Mouse (Mus musculus): Measurements from ENCODE around the gene Armh2. TPM values are rescaled to one million over a fixed set of nuclear protein-coding genes. Genes with fewer than 3 reads are reported as not detected.

The Armh2 gene
- polyA plus RNA-seq, 1 experiment, result not detected

GRCm38 (mm10) chr13:24776146-24776844, 35.3 kb downstream of the Armh2 start:
- Histone ChIP-seq H3K27me3 (replicated peaks) (peaks cover 13% of the 10 kb centered on the region), H3K9me3 (no peaks in the 10 kb centered on the region), H3K4me1 (peaks cover 27% of the 10 kb centered on the region), H3K4me3 (replicated peaks) (peak overlapping the region; percentile 46), H3K36me3 (replicated peaks; ENCODE audit: low read length) (no peaks in the 10 kb centered on the region)
- TF ChIP-seq FLI1 (IDR thresholded peaks at IDR 0.05; ENCODE audit: low read length) (no peak), GATA1 (IDR thresholded peaks at IDR 0.05; ENCODE audit: borderline replicate concordance, low read length) (no peak)

GRCm38 (mm10) chr13:24778026-24778425, 37.0 kb downstream of the Armh2 start:
- Histone ChIP-seq H3K4me3 (replicated peaks) (no peak overlapping the region), H3K9me3 (no peaks in the 10 kb centered on the region), H3K36me3 (replicated peaks; ENCODE audit: low read length) (no peaks in the 10 kb centered on the region), H3K27me3 (replicated peaks) (peaks cover 20% of the 10 kb centered on the region), H3K4me1 (peaks cover 31% of the 10 kb centered on the region)
- TF ChIP-seq GATA1 (IDR thresholded peaks at IDR 0.05; ENCODE audit: borderline replicate concordance, low read length), result no peak
- no peak for TF ChIP-seq FLI1 (IDR thresholded peaks at IDR 0.05; ENCODE audit: low read length)

- Histone ChIP-seq H3K4me1 (peaks cover 31% of the 10 kb centered on the region), H3K4me3 (replicated peaks) (no peak overlapping the region), H3K9me3 (no peaks in the 10 kb centered on the region), H3K27me3 (replicated peaks) (peaks cover 21% of the 10 kb centered on the region), H3K36me3 (replicated peaks; ENCODE audit: low read length) (no peaks in the 10 kb centered on the region)
- TF ChIP-seq GATA1 (IDR thresholded peaks at IDR 0.05; ENCODE audit: borderline replicate concordance, low read length) (no peak), FLI1 (IDR thresholded peaks at IDR 0.05; ENCODE audit: low read length) (no peak)
Measured at GRCm38 (mm10) chr13:24778706-24779380, 37.8 kb downstream of the Armh2 start.

GRCm38 (mm10) chr13:24781916-24782315, 40.9 kb downstream of the Armh2 start:
- Histone ChIP-seq H3K4me3 (replicated peaks) (no peak overlapping the region), H3K36me3 (replicated peaks; ENCODE audit: low read length) (no peaks in the 10 kb centered on the region), H3K4me1 (peaks cover 32% of the 10 kb centered on the region), H3K27me3 (replicated peaks) (peaks cover 40% of the 10 kb centered on the region), H3K9me3 (peaks cover 4% of the 10 kb centered on the region; the same call in 1 of the 2 replicates)
- TF ChIP-seq GATA1 (IDR thresholded peaks at IDR 0.05; ENCODE audit: borderline replicate concordance, low read length) (no peak), FLI1 (IDR thresholded peaks at IDR 0.05; ENCODE audit: low read length) (no peak)

- TF ChIP-seq FLI1 (IDR thresholded peaks at IDR 0.05; ENCODE audit: low read length) (no peak), GATA1 (IDR thresholded peaks at IDR 0.05; ENCODE audit: borderline replicate concordance, low read length) (no peak)
- Histone ChIP-seq H3K4me3 (replicated peaks) (peak overlapping the region; percentile 16), H3K27me3 (replicated peaks) (peaks cover 29% of the 10 kb centered on the region), H3K36me3 (replicated peaks; ENCODE audit: low read length) (no peaks in the 10 kb centered on the region), H3K4me1 (peaks cover 11% of the 10 kb centered on the region), H3K9me3 (peaks cover 4% of the 10 kb centered on the region; the same call in 1 of the 2 replicates)
Measured at GRCm38 (mm10) chr13:24786014-24786490, 45.0 kb downstream of the Armh2 start.

- TF ChIP-seq FLI1 (IDR thresholded peaks at IDR 0.05; ENCODE audit: low read length) (no peak), GATA1 (IDR thresholded peaks at IDR 0.05; ENCODE audit: borderline replicate concordance, low read length) (no peak)
- H3K4me1 ChIP-seq, result peaks cover 18% of the 10 kb centered on the region
- peaks cover 21% of the 10 kb centered on the region for H3K27me3 ChIP-seq (replicated peaks)
Measured at GRCm38 (mm10) chr13:24787477-24787876, 46.4 kb downstream of the Armh2 start.

GRCm38 (mm10) chr13:24791349-24791748, 50.3 kb downstream of the Armh2 start:
- H3K36me3 ChIP-seq (replicated peaks; ENCODE audit: low read length), result no peaks in the 10 kb centered on the region
- H3K4me3 ChIP-seq (replicated peaks), result peak overlapping the region; percentile 46
- no peak for TF ChIP-seq FLI1 (IDR thresholded peaks at IDR 0.05; ENCODE audit: low read length)
- no peak for TF ChIP-seq GATA1 (IDR thresholded peaks at IDR 0.05; ENCODE audit: borderline replicate concordance, low read length)
- H3K27me3 ChIP-seq (replicated peaks), result peaks cover 6% of the 10 kb centered on the region
- H3K4me1 ChIP-seq, result peaks cover 22% of the 10 kb centered on the region
- H3K9me3 ChIP-seq, result no peaks in the 10 kb centered on the region

More at GRCm38 (mm10) chr13:24787477-24787876, 46.4 kb downstream of the Armh2 start:
- H3K9me3 ChIP-seq, result peaks cover 4% of the 10 kb centered on the region; the same call in 1 of the 2 replicates
- H3K36me3 ChIP-seq (replicated peaks; ENCODE audit: low read length), result no peaks in the 10 kb centered on the region
- H3K4me3 ChIP-seq (replicated peaks), result no peak overlapping the region

GRCm38 (mm10) chr13:24792411-24793045, 51.5 kb downstream of the Armh2 start:
- Histone ChIP-seq H3K27me3 (replicated peaks) (no peaks in the 10 kb centered on the region), H3K4me3 (replicated peaks) (peak overlapping the region; percentile 47), H3K4me1 (peaks cover 23% of the 10 kb centered on the region), H3K36me3 (replicated peaks; ENCODE audit: low read length) (no peaks in the 10 kb centered on the region), H3K9me3 (no peaks in the 10 kb centered on the region)
- no peak for TF ChIP-seq GATA1 (IDR thresholded peaks at IDR 0.05; ENCODE audit: borderline replicate concordance, low read length)
- TF ChIP-seq FLI1 (IDR thresholded peaks at IDR 0.05; ENCODE audit: low read length), result no peak

Other genes with a start within 250 kb of the Armh2 start
- gene Ripor2, start 159.0 kb upstream of the Armh2 start, polyA plus RNA-seq (2012; ENCODE audit: insufficient read depth, low replicate concordance), result 8.1 and 12.6 TPM in 2 replicates
- 6.3 TPM in 1 of 2 replicates, not detected in the other for gene Gmnn, start 20.7 kb downstream of the Armh2 start, polyA plus RNA-seq (2012; ENCODE audit: insufficient read depth, low replicate concordance)
- 32.0 and 48.1 TPM in 2 replicates for gene BC005537, start 60.4 kb downstream of the Armh2 start, polyA plus RNA-seq (2012; ENCODE audit: insufficient read depth, low replicate concordance)
- 19.1 and 40.5 TPM in 2 replicates for gene Acot13, start 90.3 kb downstream of the Armh2 start, polyA plus RNA-seq (2012; ENCODE audit: insufficient read depth, low replicate concordance)
- 5.8 and 20.5 TPM in 2 replicates for gene Tdp2, start 90.4 kb downstream of the Armh2 start, polyA plus RNA-seq (2012; ENCODE audit: insufficient read depth, low replicate concordance)
- not detected in 2 replicates for gene D130043K22Rik, start 103.9 kb downstream of the Armh2 start, polyA plus RNA-seq (2012; ENCODE audit: insufficient read depth, low replicate concordance)
- 0.15 TPM in 1 of 2 replicates, not detected in the other for gene Aldh5a1, start 196.4 kb downstream of the Armh2 start, polyA plus RNA-seq (2012; ENCODE audit: insufficient read depth, low replicate concordance)
- gene Gpld1, start 201.9 kb downstream of the Armh2 start, polyA plus RNA-seq (2012; ENCODE audit: insufficient read depth, low replicate concordance), result not detected in 2 replicates